Mouse (Mus musculus) intestine, embryonic 14.5 days (tissue): ENCODE measurements around the gene Prickle1. TPM values are rescaled to one million over a fixed set of nuclear protein-coding genes. Genes with fewer than 3 reads are reported as not detected.

Experiments
- ATAC-seq: fragments of 200-750 bp; cut with Nextera tagmentation; replicated peaks from 2 replicates; pipeline ENCODE4 v1.8.0; 2017; ENCODE audit warnings: low read depth, moderate number of reproducible peaks, moderate TSS enrichment, moderate library complexity; ENCODE audit not compliant: low FRiP score, low TSS enrichment
- DNase-seq: peaks from one replicate; pipeline ENCODE4 v3.0.0-alpha.2; 2018; ENCODE audit warnings: low spot score
- H3K27ac ChIP-seq: fragments of 300-500 bp; sonication (generic); 2 replicates; pipeline ENCODE4 v1.5.1; 2014; ENCODE audit warnings: low read depth, mild to moderate bottlenecking, control low read depth
- H3K27me3 ChIP-seq: fragments of 300-500 bp; sonication (generic); replicated peaks from 2 replicates; pipeline ENCODE4 v1.6.1; 2014; ENCODE audit warnings: low read length, control low read depth; ENCODE audit not compliant: control insufficient read depth, insufficient read depth
- H3K36me3 ChIP-seq: fragments of 300-500 bp; sonication (generic); 2 replicates; pipeline ENCODE4 v1.6.1; 2014; ENCODE audit warnings: low read length, control low read depth; ENCODE audit not compliant: control insufficient read depth, insufficient read depth
- H3K4me1 ChIP-seq: fragments of 300-500 bp; sonication (generic); replicated peaks from 2 replicates; pipeline ENCODE4 v1.6.1; 2014; ENCODE audit warnings: low read length, control low read depth, mixed read lengths; ENCODE audit not compliant: control insufficient read depth, insufficient read depth
- H3K4me2 ChIP-seq: fragments of 300-500 bp; sonication (generic); 2 replicates; pipeline ENCODE4 v1.6.1; 2014; ENCODE audit warnings: low read length
- H3K4me3 ChIP-seq: fragments of 300-500 bp; sonication (generic); 2 replicates; pipeline ENCODE4 v1.5.1; 2014; ENCODE audit warnings: low read depth, low read length, control low read depth, mixed read lengths
- H3K9ac ChIP-seq: fragments of 300-500 bp; sonication (generic); 2 replicates; pipeline ENCODE4 v1.6.1; 2014; ENCODE audit warnings: mild to moderate bottlenecking, low read length
- H3K9me3 ChIP-seq: fragments of 300-500 bp; sonication (generic); 2 replicates; pipeline ENCODE4 v1.6.1; 2016; ENCODE audit warnings: low read length, control low read depth; ENCODE audit not compliant: control insufficient read depth
- WGBS: fragments of 180-500 bp; shearing (Covaris S2); extraction: QIAGEN DNeasy Blood & Tissue Kit; methylation state at CpG from one replicate; pipeline ENCODE4 v1.1.7; 2014; 5-methylcytosine and 5-hydroxymethylcytosine counted together
- polyA plus RNA-seq: library from polyadenylated mRNA; unstranded; fragments of >200 nt; fragmentation: Nextera tagmentation; extraction: Ambion mirVana; gene quantifications from 2 replicates; pipeline ENCODE4 v1.2.1, GENCODE M21; 2014

Prickle1 gene
- polyA plus RNA-seq, 1 experiment from 2014 or later, result 31.0 TPM

- H3K4me2 ChIP-seq, result peak overlapping the region; percentile 60
- whole genome bisulfite sequencing, result 12% methylated on average over 7 of the region's 7 CpGs
- H3K4me1 ChIP-seq, result peaks cover 64% of the 10 kb centered on the region
- H3K27me3 ChIP-seq, result no peaks in the 10 kb centered on the region
- no peak for DNase-seq
- peak overlapping the region; percentile 25 for H3K4me3 ChIP-seq
- no peaks in the 10 kb centered on the region for H3K9me3 ChIP-seq
- no peaks in the 10 kb centered on the region for H3K36me3 ChIP-seq
- no peak for ATAC-seq
- peak overlapping the region; percentile 69 for H3K27ac ChIP-seq
- peak overlapping the region; percentile 36 for H3K9ac ChIP-seq
Observed at GRCm38 (mm10) chr15:93591371-93591770, 4.3 kb downstream of the Prickle1 start.

- no peak for DNase-seq
- peak overlapping the region; percentile 4; the same call in 1 of the 2 replicates for H3K27ac ChIP-seq
- no peaks in the 10 kb centered on the region for H3K27me3 ChIP-seq
- H3K9me3 ChIP-seq, result no peaks in the 10 kb centered on the region
- peaks cover 50% of the 10 kb centered on the region for H3K4me1 ChIP-seq
- no peaks in the 10 kb centered on the region for H3K36me3 ChIP-seq
- H3K9ac ChIP-seq, result no peak overlapping the region
- WGBS, result 57% methylated on average over 6 of the region's 6 CpGs
- no peak for ATAC-seq
- H3K4me3 ChIP-seq, result no peak overlapping the region
- H3K4me2 ChIP-seq, result no peak overlapping the region
Observed at GRCm38 (mm10) chr15:93588401-93588800, 7.3 kb downstream of the Prickle1 start.

- 73% methylated on average over 8 of the region's 8 CpGs for WGBS
- no peak for ATAC-seq
- peaks cover 44% of the 10 kb centered on the region for H3K4me1 ChIP-seq
- H3K27ac ChIP-seq, result no peak overlapping the region; the same call in 1 of the 2 replicates
- H3K9ac ChIP-seq, result no peak overlapping the region
- no peaks in the 10 kb centered on the region for H3K9me3 ChIP-seq
- no peak for DNase-seq
- no peaks in the 10 kb centered on the region for H3K36me3 ChIP-seq
- H3K4me2 ChIP-seq, result no peak overlapping the region
- no peaks in the 10 kb centered on the region for H3K27me3 ChIP-seq
- H3K4me3 ChIP-seq, result no peak overlapping the region
Observed at GRCm38 (mm10) chr15:93587660-93588059, 8.0 kb downstream of the Prickle1 start.

GRCm38 (mm10) chr15:93583051-93583450, 12.6 kb downstream of the Prickle1 start:
- no peak for DNase-seq
- H3K27ac ChIP-seq, result no peak overlapping the region
- no peak overlapping the region for H3K9ac ChIP-seq
- H3K4me1 ChIP-seq, result peaks cover 19% of the 10 kb centered on the region
- no peaks in the 10 kb centered on the region for H3K27me3 ChIP-seq
- 93% methylated on average over 11 of the region's 11 CpGs for WGBS
- H3K36me3 ChIP-seq, result no peaks in the 10 kb centered on the region
- ATAC-seq, result no peak
- H3K4me3 ChIP-seq, result no peak overlapping the region
- peaks cover 4% of the 10 kb centered on the region; the same call in 1 of the 2 replicates for H3K9me3 ChIP-seq
- no peak overlapping the region for H3K4me2 ChIP-seq

- no peak for DNase-seq
- 83% methylated on average over 8 of the region's 8 CpGs for WGBS
- Histone ChIP-seq H3K9me3 (peaks cover 8% of the 10 kb centered on the region; the same call in 1 of the 2 replicates), H3K4me1 (peaks cover 11% of the 10 kb centered on the region), H3K27ac (no peak overlapping the region), H3K4me3 (no peak overlapping the region), H3K36me3 (peaks cover 2% of the 10 kb centered on the region; the same call in 1 of the 2 replicates), H3K9ac (no peak overlapping the region), H3K27me3 (no peaks in the 10 kb centered on the region), H3K4me2 (no peak overlapping the region)
- no peak for ATAC-seq
Observed at GRCm38 (mm10) chr15:93581736-93582135, 14.0 kb downstream of the Prickle1 start.

GRCm38 (mm10) chr15:93579899-93580298, 15.8 kb downstream of the Prickle1 start:
- ATAC-seq, result no peak
- Histone ChIP-seq H3K9ac (no peak overlapping the region), H3K4me2 (no peak overlapping the region), H3K4me1 (peaks cover 11% of the 10 kb centered on the region), H3K27me3 (no peaks in the 10 kb centered on the region), H3K36me3 (peaks cover 2% of the 10 kb centered on the region; the same call in 1 of the 2 replicates), H3K4me3 (no peak overlapping the region), H3K27ac (no peak overlapping the region), H3K9me3 (peaks cover 8% of the 10 kb centered on the region; the same call in 1 of the 2 replicates)
- WGBS, result 46% methylated on average over 9 of the region's 9 CpGs
- DNase-seq, result no peak

- Histone ChIP-seq H3K36me3 (peaks cover 2% of the 10 kb centered on the region; the same call in 1 of the 2 replicates), H3K27ac (no peak overlapping the region), H3K4me3 (no peak overlapping the region), H3K9me3 (peaks cover 8% of the 10 kb centered on the region; the same call in 1 of the 2 replicates), H3K27me3 (no peaks in the 10 kb centered on the region), H3K4me2 (no peak overlapping the region), H3K9ac (no peak overlapping the region), H3K4me1 (peaks cover 11% of the 10 kb centered on the region)
- ATAC-seq, result no peak
- no peak for DNase-seq
- WGBS, result 92% methylated on average over 9 of the region's 9 CpGs
Observed at GRCm38 (mm10) chr15:93579100-93579499, 16.6 kb downstream of the Prickle1 start.

GRCm38 (mm10) chr15:93576361-93576760, 19.3 kb downstream of the Prickle1 start:
- Histone ChIP-seq H3K4me2 (no peak overlapping the region), H3K27me3 (no peaks in the 10 kb centered on the region), H3K4me3 (no peak overlapping the region), H3K27ac (no peak overlapping the region), H3K9ac (no peak overlapping the region), H3K36me3 (peaks cover 2% of the 10 kb centered on the region; the same call in 1 of the 2 replicates), H3K9me3 (peaks cover 8% of the 10 kb centered on the region; the same call in 1 of the 2 replicates), H3K4me1 (peaks cover 4% of the 10 kb centered on the region)
- WGBS, result 71% methylated on average over 9 of the region's 9 CpGs
- ATAC-seq (no peak), DNase-seq (no peak)

GRCm38 (mm10) chr15:93575884-93576283, 19.8 kb downstream of the Prickle1 start:
- Histone ChIP-seq H3K4me2 (no peak overlapping the region), H3K9ac (no peak overlapping the region), H3K4me3 (no peak overlapping the region), H3K9me3 (peaks cover 8% of the 10 kb centered on the region; the same call in 1 of the 2 replicates), H3K27ac (no peak overlapping the region), H3K4me1 (no peaks in the 10 kb centered on the region; the same call in 1 of the 2 replicates), H3K27me3 (no peaks in the 10 kb centered on the region), H3K36me3 (peaks cover 2% of the 10 kb centered on the region; the same call in 1 of the 2 replicates)
- ATAC-seq (no peak), DNase-seq (peak; percentile 88)
- WGBS, result 11% methylated on average over 5 of the region's 5 CpGs
